Mouse (Mus musculus): Measurements from ENCODE around the gene Cyp27a1. TPM values are rescaled to one million over a fixed set of nuclear protein-coding genes. Genes with fewer than 3 reads are reported as not detected.

Cyp27a1 gene
- total RNA-seq, 1 experiment: 1.1 TPM

- Histone ChIP-seq H3K9me3 (ENCODE audit: control insufficient read depth, insufficient read depth, low read depth, low read length) (no peaks in the 10 kb centered on the region), H3K4me3 (ENCODE audit: insufficient read depth in 1 of 2, low read depth in 1 of 2, low read length in 2 of 2, poor library complexity in 1 of 2, severe bottlenecking in 1 of 2) (no peak overlapping the region), H3K36me3 (ENCODE audit: control insufficient read depth, insufficient read depth, low read length, poor library complexity, severe bottlenecking) (no peaks in the 10 kb centered on the region), H3K4me1 (ENCODE audit: control insufficient read depth in 2 of 2, insufficient read depth in 2 of 2, low read length in 2 of 2, poor library complexity in 1 of 2) (no peaks in the 10 kb centered on the region), H3K27ac (ENCODE audit: insufficient read depth, low read depth, low read length, poor library complexity, severe bottlenecking) (no peak overlapping the region), H3K9ac (ENCODE audit: insufficient read depth, low read depth, low read length, poor library complexity, severe bottlenecking) (no peak overlapping the region)
- no peak for TF ChIP-seq CHD2 (IDR thresholded peaks at IDR 0.05; ENCODE audit: low read depth, low read length)
- DNase-seq (ENCODE audit: low read depth, low spot score): no peak
- in situ Hi-C loops (cut with MboI; ENCODE audit: low sequenced_read_pairs in 2 of 2, unreplicated experiment in 2 of 2): no loop called here
Observed at GRCm38 (mm10) chr1:74718113-74718512, 4.7 kb downstream of the Cyp27a1 start.

- no peaks in the 10 kb centered on the region for H3K36me3 ChIP-seq (ENCODE audit: control insufficient read depth, insufficient read depth, low read length, poor library complexity, severe bottlenecking)
- H3K27ac ChIP-seq (ENCODE audit: insufficient read depth, low read depth, low read length, poor library complexity, severe bottlenecking): no peak overlapping the region
- in situ Hi-C loops (cut with MboI; ENCODE audit: low sequenced_read_pairs in 2 of 2, unreplicated experiment in 2 of 2): no loop called here
- TF ChIP-seq MAFK (IDR thresholded peaks at IDR 0.05; ENCODE audit: insufficient read depth, low read depth, low read length) (no peak), ZC3H11A (IDR thresholded peaks at IDR 0.05; ENCODE audit: borderline replicate concordance, low read depth, low read length) (no peak), ZNF384 (IDR thresholded peaks at IDR 0.05; ENCODE audit: low read depth, low read length) (no peak), CHD2 (IDR thresholded peaks at IDR 0.05; ENCODE audit: low read depth, low read length) (no peak), HCFC1 (IDR thresholded peaks at IDR 0.05; ENCODE audit: borderline replicate concordance, insufficient read depth, low read length) (no peak)
- DNase-seq (ENCODE audit: low read depth, low spot score): no peak
- no peak overlapping the region for H3K9ac ChIP-seq (ENCODE audit: insufficient read depth, low read depth, low read length, poor library complexity, severe bottlenecking)
- no peaks in the 10 kb centered on the region for H3K9me3 ChIP-seq (ENCODE audit: control insufficient read depth, insufficient read depth, low read depth, low read length)
- H3K4me3 ChIP-seq (ENCODE audit: insufficient read depth in 1 of 2, low read depth in 1 of 2, low read length in 2 of 2, poor library complexity in 1 of 2, severe bottlenecking in 1 of 2): no peak overlapping the region
- no peaks in the 10 kb centered on the region for H3K4me1 ChIP-seq (ENCODE audit: control insufficient read depth in 2 of 2, insufficient read depth in 2 of 2, low read length in 2 of 2, poor library complexity in 1 of 2)
Observed at GRCm38 (mm10) chr1:74719281-74719680, 5.9 kb downstream of the Cyp27a1 start.

GRCm38 (mm10) chr1:74721657-74722056 lies 8.3 kb downstream of the Cyp27a1 start:
- Histone ChIP-seq H3K4me1 (ENCODE audit: control insufficient read depth in 2 of 2, insufficient read depth in 2 of 2, low read length in 2 of 2, poor library complexity in 1 of 2) (no peaks in the 10 kb centered on the region), H3K4me3 (ENCODE audit: insufficient read depth in 1 of 2, low read depth in 1 of 2, low read length in 2 of 2, poor library complexity in 1 of 2, severe bottlenecking in 1 of 2) (no peak overlapping the region), H3K36me3 (ENCODE audit: control insufficient read depth, insufficient read depth, low read length, poor library complexity, severe bottlenecking) (no peaks in the 10 kb centered on the region), H3K9me3 (ENCODE audit: control insufficient read depth, insufficient read depth, low read depth, low read length) (no peaks in the 10 kb centered on the region), H3K27ac (ENCODE audit: insufficient read depth, low read depth, low read length, poor library complexity, severe bottlenecking) (no peak overlapping the region), H3K9ac (ENCODE audit: insufficient read depth, low read depth, low read length, poor library complexity, severe bottlenecking) (no peak overlapping the region)
- TF ChIP-seq ZNF384 (IDR thresholded peaks at IDR 0.05; ENCODE audit: low read depth, low read length): no peak
- no peak for TF ChIP-seq MAFK (IDR thresholded peaks at IDR 0.05; ENCODE audit: insufficient read depth, low read depth, low read length)
- TF ChIP-seq CHD2 (IDR thresholded peaks at IDR 0.05; ENCODE audit: low read depth, low read length): no peak
- no peak for TF ChIP-seq HCFC1 (IDR thresholded peaks at IDR 0.05; ENCODE audit: borderline replicate concordance, insufficient read depth, low read length)
- no peak for TF ChIP-seq ZC3H11A (IDR thresholded peaks at IDR 0.05; ENCODE audit: borderline replicate concordance, low read depth, low read length)
- in situ Hi-C loops (cut with MboI; ENCODE audit: low sequenced_read_pairs in 2 of 2, unreplicated experiment in 2 of 2): no loop called here
- no peak for DNase-seq (ENCODE audit: low read depth, low spot score)

GRCm38 (mm10) chr1:74723748-74724147 lies 10.4 kb downstream of the Cyp27a1 start:
- no peaks in the 10 kb centered on the region for H3K4me1 ChIP-seq (ENCODE audit: control insufficient read depth in 2 of 2, insufficient read depth in 2 of 2, low read length in 2 of 2, poor library complexity in 1 of 2)
- H3K9ac ChIP-seq (ENCODE audit: insufficient read depth, low read depth, low read length, poor library complexity, severe bottlenecking): no peak overlapping the region
- H3K36me3 ChIP-seq (ENCODE audit: control insufficient read depth, insufficient read depth, low read length, poor library complexity, severe bottlenecking): no peaks in the 10 kb centered on the region
- H3K9me3 ChIP-seq (ENCODE audit: control insufficient read depth, insufficient read depth, low read depth, low read length): no peaks in the 10 kb centered on the region
- no peak overlapping the region for H3K27ac ChIP-seq (ENCODE audit: insufficient read depth, low read depth, low read length, poor library complexity, severe bottlenecking)
- TF ChIP-seq ZC3H11A (IDR thresholded peaks at IDR 0.05; ENCODE audit: borderline replicate concordance, low read depth, low read length): 0 out of 2 replicates have a peak, but pooled peaks have one; percentile 19
- no peak for TF ChIP-seq ZNF384 (IDR thresholded peaks at IDR 0.05; ENCODE audit: low read depth, low read length)
- H3K4me3 ChIP-seq (ENCODE audit: insufficient read depth in 1 of 2, low read depth in 1 of 2, low read length in 2 of 2, poor library complexity in 1 of 2, severe bottlenecking in 1 of 2): no peak overlapping the region
- in situ Hi-C loops (cut with MboI; ENCODE audit: low sequenced_read_pairs in 2 of 2, unreplicated experiment in 2 of 2): no loop called here
- peak; percentile 44 for DNase-seq (ENCODE audit: low read depth, low spot score)

- Histone ChIP-seq H3K4me1 (ENCODE audit: control insufficient read depth in 2 of 2, insufficient read depth in 2 of 2, low read length in 2 of 2, poor library complexity in 1 of 2) (peaks cover 2 to 3% of the 10 kb centered on the region in 2 experiments; a peak in 2 of 4 replicates), H3K9me3 (ENCODE audit: control insufficient read depth, insufficient read depth, low read depth, low read length) (no peaks in the 10 kb centered on the region), H3K27ac (ENCODE audit: insufficient read depth, low read depth, low read length, poor library complexity, severe bottlenecking) (no peak overlapping the region), H3K9ac (ENCODE audit: insufficient read depth, low read depth, low read length, poor library complexity, severe bottlenecking) (no peak overlapping the region), H3K36me3 (ENCODE audit: control insufficient read depth, insufficient read depth, low read length, poor library complexity, severe bottlenecking) (no peaks in the 10 kb centered on the region), H3K4me3 (ENCODE audit: insufficient read depth in 1 of 2, low read depth in 1 of 2, low read length in 2 of 2, poor library complexity in 1 of 2, severe bottlenecking in 1 of 2) (no peak overlapping the region)
- DNase-seq (ENCODE audit: low read depth, low spot score): no peak
- in situ Hi-C loops (cut with MboI; ENCODE audit: low sequenced_read_pairs in 2 of 2, unreplicated experiment in 2 of 2): no loop called here
- TF ChIP-seq CHD2 (IDR thresholded peaks at IDR 0.05; ENCODE audit: low read depth, low read length) (no peak), ZNF384 (IDR thresholded peaks at IDR 0.05; ENCODE audit: low read depth, low read length) (no peak), HCFC1 (IDR thresholded peaks at IDR 0.05; ENCODE audit: borderline replicate concordance, insufficient read depth, low read length) (no peak), MAFK (IDR thresholded peaks at IDR 0.05; ENCODE audit: insufficient read depth, low read depth, low read length) (no peak), ZC3H11A (IDR thresholded peaks at IDR 0.05; ENCODE audit: borderline replicate concordance, low read depth, low read length) (no peak)
Observed at GRCm38 (mm10) chr1:74726114-74726513, 12.7 kb downstream of the Cyp27a1 start.

All from ES-E14 (cell line).